Mouse (Mus musculus) embryonic facial prominence, embryonic 12.5 days (tissue): ENCODE measurements around the gene Tmem176a. TPM values are rescaled to one million over a fixed set of nuclear protein-coding genes. Genes with fewer than 3 reads are reported as not detected.
A peak's percentile ranks its signal among the peaks of the same experiment; 100 is the strongest.

Experiments
- ATAC-seq: fragments of 200-750 bp; cut with Nextera tagmentation; 2 replicates; pipeline ENCODE4 v1.8.0; 2017; ENCODE audit not compliant: insufficient number of reproducible peaks, insufficient read depth, low FRiP score, low TSS enrichment
- H3K27ac ChIP-seq: fragments of 300-500 bp; sonication (generic); 2 replicates; pipeline ENCODE4 v1.5.1; 2016; ENCODE audit warnings: mild to moderate bottlenecking
- H3K27me3 ChIP-seq: fragments of 300-500 bp; sonication (generic); 2 replicates; pipeline ENCODE4 v1.6.1; 2016; ENCODE audit warnings: mild to moderate bottlenecking, moderate library complexity
- H3K36me3 ChIP-seq: fragments of 300-500 bp; sonication (generic); 2 replicates; pipeline ENCODE4 v1.6.1; 2016; ENCODE audit warnings: mild to moderate bottlenecking
- H3K4me1 ChIP-seq: fragments of 300-500 bp; sonication (generic); 2 replicates; pipeline ENCODE4 v1.6.1; 2016
- H3K4me2 ChIP-seq: fragments of 300-500 bp; sonication (generic); replicated peaks from 2 replicates; pipeline ENCODE4 v1.6.1; 2016; ENCODE audit warnings: mild to moderate bottlenecking, moderate library complexity
- H3K4me3 ChIP-seq: fragments of 300-500 bp; sonication (generic); 2 replicates; pipeline ENCODE4 v1.5.1; 2016; ENCODE audit warnings: mild to moderate bottlenecking
- H3K9ac ChIP-seq: fragments of 300-500 bp; sonication (generic); 2 replicates; pipeline ENCODE4 v1.6.1; 2016; ENCODE audit warnings: mild to moderate bottlenecking, moderate library complexity
- H3K9me3 ChIP-seq: fragments of 300-500 bp; sonication (generic); 2 replicates; pipeline ENCODE4 v1.6.1; 2016; ENCODE audit warnings: mild to moderate bottlenecking, moderate library complexity
- WGBS: fragments of 180-500 bp; shearing (Covaris S2); methylation state at CpG from one replicate; pipeline ENCODE4 v1.1.7; 2016; 5-methylcytosine and 5-hydroxymethylcytosine counted together
- polyA plus RNA-seq: library from polyadenylated mRNA; unstranded; fragments of >200 nt; fragmentation: Nextera tagmentation; extraction: Ambion mirVana; gene quantifications from 2 replicates; pipeline ENCODE4 v1.2.1, GENCODE M21; 2016

Gene Tmem176a
- polyA plus RNA-seq, 1 experiment from 2014 or later, result 44.0 TPM

GRCm38 (mm10) chr6:48845086-48845485, 4.4 kb downstream of the Tmem176a start:
- 70% methylated on average over 4 of the region's 4 CpGs for WGBS
- Histone ChIP-seq H3K4me1 (peaks cover 18% of the 10 kb centered on the region), H3K9me3 (no peaks in the 10 kb centered on the region), H3K27ac (no peak overlapping the region), H3K4me3 (no peak overlapping the region), H3K36me3 (peaks cover 22% of the 10 kb centered on the region), H3K27me3 (no peaks in the 10 kb centered on the region), H3K4me2 (no peak overlapping the region), H3K9ac (no peak overlapping the region)
- no peak for ATAC-seq

GRCm38 (mm10) chr6:48851820-48852491, 11.2 kb downstream of the Tmem176a start:
- Histone ChIP-seq H3K27ac (peak overlapping the region; percentile 93), H3K4me1 (no peaks in the 10 kb centered on the region), H3K4me3 (peak overlapping the region; percentile 37), H3K9me3 (no peaks in the 10 kb centered on the region), H3K27me3 (no peaks in the 10 kb centered on the region), H3K4me2 (peak overlapping the region; percentile 57), H3K9ac (peak overlapping the region; percentile 49), H3K36me3 (no peaks in the 10 kb centered on the region)
- peak; percentile 67 for ATAC-seq
- under 1% methylated on average over 28 of the region's 29 CpGs for WGBS

- no peaks in the 10 kb centered on the region for H3K27me3 ChIP-seq
- no peaks in the 10 kb centered on the region for H3K36me3 ChIP-seq
- 92% methylated on average over 2 of the region's 2 CpGs for WGBS
Observed at GRCm38 (mm10) chr6:48854155-48854554, 13.4 kb downstream of the Tmem176a start.

GRCm38 (mm10) chr6:48857613-48858302, 17.0 kb downstream of the Tmem176a start:
- 0 out of 2 replicates have a peak, but pooled peaks cover 10% of the 10 kb centered on the region for H3K4me1 ChIP-seq
- 46% methylated on average over 8 of the region's 8 CpGs for WGBS
- H3K36me3 ChIP-seq, result no peaks in the 10 kb centered on the region
- no peak overlapping the region for H3K4me3 ChIP-seq
- H3K27ac ChIP-seq, result no peak overlapping the region
- no peak overlapping the region for H3K9ac ChIP-seq
- H3K27me3 ChIP-seq, result no peaks in the 10 kb centered on the region
- H3K9me3 ChIP-seq, result no peaks in the 10 kb centered on the region
- ATAC-seq, result no peak
- no peak overlapping the region for H3K4me2 ChIP-seq

More at GRCm38 (mm10) chr6:48854155-48854554, 13.4 kb downstream of the Tmem176a start:
- H3K9me3 ChIP-seq, result no peaks in the 10 kb centered on the region
- H3K4me3 ChIP-seq, result no peak overlapping the region
- H3K27ac ChIP-seq, result no peak overlapping the region
- 0 out of 2 replicates have a peak, but pooled peaks cover 5% of the 10 kb centered on the region for H3K4me1 ChIP-seq
- H3K9ac ChIP-seq, result no peak overlapping the region
- no peak for ATAC-seq
- H3K4me2 ChIP-seq, result no peak overlapping the region

GRCm38 (mm10) chr6:48860130-48860815, 19.6 kb downstream of the Tmem176a start:
- H3K27me3 ChIP-seq, result no peaks in the 10 kb centered on the region

GRCm38 (mm10) chr6:48860851-48861250, 20.1 kb downstream of the Tmem176a start:
- 80% methylated on average over 1 of the region's 1 CpGs for WGBS
- H3K4me1 ChIP-seq, result 0 out of 2 replicates have a peak, but pooled peaks cover 10% of the 10 kb centered on the region

More at GRCm38 (mm10) chr6:48860130-48860815, 19.6 kb downstream of the Tmem176a start:
- 0 out of 2 replicates have a peak overlapping the region, but pooled peaks have one; percentile 23 for H3K4me3 ChIP-seq
- H3K36me3 ChIP-seq, result no peaks in the 10 kb centered on the region
- no peak overlapping the region for H3K27ac ChIP-seq
- ATAC-seq, result no peak
- peak overlapping the region; percentile 41 for H3K4me2 ChIP-seq
- WGBS, result 13% methylated on average over 23 of the region's 23 CpGs
- H3K9ac ChIP-seq, result no peak overlapping the region
- H3K4me1 ChIP-seq, result 0 out of 2 replicates have a peak, but pooled peaks cover 10% of the 10 kb centered on the region
- H3K9me3 ChIP-seq, result no peaks in the 10 kb centered on the region

GRCm38 (mm10) chr6:48861616-48862280, 21.0 kb downstream of the Tmem176a start:
- H3K9ac ChIP-seq, result no peak overlapping the region
- no peak overlapping the region for H3K4me3 ChIP-seq
- ATAC-seq, result peak; percentile 56; the same call in 1 of the 2 replicates
- H3K27ac ChIP-seq, result no peak overlapping the region
- no peaks in the 10 kb centered on the region for H3K36me3 ChIP-seq
- 71% methylated on average over 12 of the region's 12 CpGs for WGBS
- no peak overlapping the region for H3K4me2 ChIP-seq
- 0 out of 2 replicates have a peak, but pooled peaks cover 10% of the 10 kb centered on the region for H3K4me1 ChIP-seq
- H3K27me3 ChIP-seq, result no peaks in the 10 kb centered on the region
- H3K9me3 ChIP-seq, result no peaks in the 10 kb centered on the region

More at GRCm38 (mm10) chr6:48860851-48861250, 20.1 kb downstream of the Tmem176a start:
- no peak overlapping the region for H3K4me2 ChIP-seq
- H3K27ac ChIP-seq, result no peak overlapping the region
- no peak overlapping the region for H3K4me3 ChIP-seq
- no peaks in the 10 kb centered on the region for H3K27me3 ChIP-seq
- no peaks in the 10 kb centered on the region for H3K36me3 ChIP-seq
- no peak for ATAC-seq
- H3K9me3 ChIP-seq, result no peaks in the 10 kb centered on the region
- no peak overlapping the region for H3K9ac ChIP-seq

- 84% methylated on average over 4 of the region's 4 CpGs for WGBS
- H3K36me3 ChIP-seq, result no peaks in the 10 kb centered on the region
- no peak overlapping the region for H3K4me2 ChIP-seq
- no peak overlapping the region for H3K4me3 ChIP-seq
- ATAC-seq, result no peak
- H3K9me3 ChIP-seq, result no peaks in the 10 kb centered on the region
- no peak overlapping the region for H3K27ac ChIP-seq
- H3K4me1 ChIP-seq, result 0 out of 2 replicates have a peak, but pooled peaks cover 5% of the 10 kb centered on the region
- H3K27me3 ChIP-seq, result no peaks in the 10 kb centered on the region
- no peak overlapping the region for H3K9ac ChIP-seq
Observed at GRCm38 (mm10) chr6:48862816-48863215, 22.1 kb downstream of the Tmem176a start.

GRCm38 (mm10) chr6:48863488-48863887, 22.8 kb downstream of the Tmem176a start:
- ATAC-seq, result no peak
- H3K36me3 ChIP-seq, result no peaks in the 10 kb centered on the region
- H3K4me1 ChIP-seq, result 0 out of 2 replicates have a peak, but pooled peaks cover 5% of the 10 kb centered on the region
- H3K4me3 ChIP-seq, result no peak overlapping the region
- no peak overlapping the region for H3K27ac ChIP-seq
- H3K27me3 ChIP-seq, result no peaks in the 10 kb centered on the region
- H3K9me3 ChIP-seq, result no peaks in the 10 kb centered on the region
- H3K4me2 ChIP-seq, result no peak overlapping the region
- H3K9ac ChIP-seq, result no peak overlapping the region
- WGBS, result 94% methylated on average over 7 of the region's 7 CpGs

- WGBS, result 59% methylated on average over 3 of the region's 3 CpGs
- no peak for ATAC-seq
- H3K9ac ChIP-seq, result no peak overlapping the region
- H3K36me3 ChIP-seq, result no peaks in the 10 kb centered on the region
- no peaks in the 10 kb centered on the region for H3K9me3 ChIP-seq
- no peak overlapping the region for H3K4me2 ChIP-seq
- no peak overlapping the region for H3K27ac ChIP-seq
- H3K27me3 ChIP-seq, result no peaks in the 10 kb centered on the region
- 0 out of 2 replicates have a peak, but pooled peaks cover 5% of the 10 kb centered on the region for H3K4me1 ChIP-seq
- no peak overlapping the region for H3K4me3 ChIP-seq
Observed at GRCm38 (mm10) chr6:48864181-48864580, 23.5 kb downstream of the Tmem176a start.

GRCm38 (mm10) chr6:48864723-48865122, 24.0 kb downstream of the Tmem176a start:
- ATAC-seq, result no peak
- H3K4me1 ChIP-seq, result 0 out of 2 replicates have a peak, but pooled peaks cover 5% of the 10 kb centered on the region
- H3K27me3 ChIP-seq, result no peaks in the 10 kb centered on the region
- H3K36me3 ChIP-seq, result no peaks in the 10 kb centered on the region
- H3K9me3 ChIP-seq, result no peaks in the 10 kb centered on the region
- H3K27ac ChIP-seq, result no peak overlapping the region
- no peak overlapping the region for H3K4me3 ChIP-seq
- no peak overlapping the region for H3K9ac ChIP-seq
- no peak overlapping the region for H3K4me2 ChIP-seq
- WGBS, result 64% methylated on average over 3 of the region's 3 CpGs
